Mouse (Mus musculus): ENCODE measurements around the gene Supt3.

Supt3 gene

GRCm38 (mm10) chr17:44767375-44767774 is 9.6 kb upstream of the Supt3 start:
- TF ChIP-seq GATA4 (IDR thresholded peaks at IDR 0.05; ENCODE audit: insufficient replicate concordance, low read length), result no peak

GRCm38 (mm10) chr17:44768522-44768921 is 8.4 kb upstream of the Supt3 start:
- TF ChIP-seq GATA4 (IDR thresholded peaks at IDR 0.05; ENCODE audit: insufficient replicate concordance, low read length), result no peak

GRCm38 (mm10) chr17:44770871-44771270 is 6.1 kb upstream of the Supt3 start:
- no peak for TF ChIP-seq GATA4 (IDR thresholded peaks at IDR 0.05; ENCODE audit: insufficient replicate concordance, low read length)

GRCm38 (mm10) chr17:44772576-44772975 is 4.4 kb upstream of the Supt3 start:
- TF ChIP-seq GATA4 (IDR thresholded peaks at IDR 0.05; ENCODE audit: insufficient replicate concordance, low read length), result no peak

GRCm38 (mm10) chr17:44777337-44777804 is 419 bp downstream of the Supt3 start:
- no peak; the same call in 1 of the 2 replicates for TF ChIP-seq GATA4 (IDR thresholded peaks at IDR 0.05; ENCODE audit: insufficient replicate concordance, low read length)

- no peak for TF ChIP-seq GATA4 (IDR thresholded peaks at IDR 0.05; ENCODE audit: insufficient replicate concordance, low read length)
These were observed 1.2 kb downstream of the Supt3 start for GRCm38 (mm10) chr17:44778141-44778540.

GRCm38 (mm10) chr17:44780353-44780752 is 3.4 kb downstream of the Supt3 start:
- no peak for TF ChIP-seq GATA4 (IDR thresholded peaks at IDR 0.05; ENCODE audit: insufficient replicate concordance, low read length)

- no peak for TF ChIP-seq GATA4 (IDR thresholded peaks at IDR 0.05; ENCODE audit: insufficient replicate concordance, low read length)
These were observed 5.4 kb downstream of the Supt3 start for GRCm38 (mm10) chr17:44782366-44782765.

GRCm38 (mm10) chr17:44783143-44783542 is 6.2 kb downstream of the Supt3 start:
- TF ChIP-seq GATA4 (IDR thresholded peaks at IDR 0.05; ENCODE audit: insufficient replicate concordance, low read length), result no peak

- TF ChIP-seq GATA4 (IDR thresholded peaks at IDR 0.05; ENCODE audit: insufficient replicate concordance, low read length), result no peak
These were observed 12.2 kb downstream of the Supt3 start for GRCm38 (mm10) chr17:44788982-44789747.

- TF ChIP-seq GATA4 (IDR thresholded peaks at IDR 0.05; ENCODE audit: insufficient replicate concordance, low read length), result no peak
These were observed 15.4 kb downstream of the Supt3 start for GRCm38 (mm10) chr17:44792218-44792917.

- no peak for TF ChIP-seq GATA4 (IDR thresholded peaks at IDR 0.05; ENCODE audit: insufficient replicate concordance, low read length)
These were observed 20.4 kb downstream of the Supt3 start for GRCm38 (mm10) chr17:44797331-44797730.

GRCm38 (mm10) chr17:44807031-44807430 is 30.1 kb downstream of the Supt3 start:
- TF ChIP-seq GATA4 (IDR thresholded peaks at IDR 0.05; ENCODE audit: insufficient replicate concordance, low read length), result no peak

- no peak for TF ChIP-seq GATA4 (IDR thresholded peaks at IDR 0.05; ENCODE audit: insufficient replicate concordance, low read length)
These were observed 37.7 kb downstream of the Supt3 start, which contains the start of gene Runx2 for GRCm38 (mm10) chr17:44814508-44815175. TSS of gene Runx2 (minus strand) at chr17:44814797.

GRCm38 (mm10) chr17:44818825-44819224 is 41.9 kb downstream of the Supt3 start:
- TF ChIP-seq GATA4 (IDR thresholded peaks at IDR 0.05; ENCODE audit: insufficient replicate concordance, low read length), result no peak

- TF ChIP-seq GATA4 (IDR thresholded peaks at IDR 0.05; ENCODE audit: insufficient replicate concordance, low read length), result no peak
These were observed 42.9 kb downstream of the Supt3 start for GRCm38 (mm10) chr17:44819816-44820215.
